Mouse (Mus musculus) lung, adult 2 months (tissue): ENCODE measurements around the gene Rhof. TPM values are rescaled to one million over a fixed set of nuclear protein-coding genes. Genes with fewer than 3 reads are reported as not detected.

Experiments used
- DNase-seq: peaks from one replicate; pipeline ENCODE4 v3.0.0; 2022
- H3K4me1 ChIP-seq: fragments of 200-500 bp; 2 replicates; pipeline ENCODE4 v1.6.1; 2011; ENCODE audit warnings: low read length; ENCODE audit not compliant: control insufficient read depth, insufficient read depth
- H3K4me3 ChIP-seq: fragments of 200-500 bp; replicated peaks from 2 replicates; pipeline ENCODE3; 2011; ENCODE audit warnings: low read depth, mild to moderate bottlenecking, control low read depth, low read length; ENCODE audit errors: extremely low read depth
- CTCF ChIP-seq: fragments of 200-500 bp; IDR thresholded peaks from 2 replicates; pipeline ENCODE4 v1.5.1; 2011; ENCODE audit warnings: mild to moderate bottlenecking, low read length, control low read depth; ENCODE audit not compliant: insufficient read depth
- POLR2A ChIP-seq: fragments of 200-500 bp; IDR thresholded peaks from 2 replicates; pipeline ENCODE4 v1.6.1; 2011; ENCODE audit warnings: low read depth, mild to moderate bottlenecking, control low read depth, low read length, borderline replicate concordance; ENCODE audit errors: extremely low read depth
- WGBS: fragments of 180-500 bp; shearing (Covaris S2); methylation state at CpG from one replicate; pipeline ENCODE4 v1.1.7; 2018; 5-methylcytosine and 5-hydroxymethylcytosine counted together
- polyA plus RNA-seq: library from polyadenylated mRNA; depleted of rRNA; stranded (reverse); fragments of >200 nt; gene quantifications from 2 replicates; pipeline ENCODE4 v1.2.3, GENCODE M21; 2012

The Rhof gene
- polyA plus RNA-seq, 1 experiment: 10.8 TPM

- Histone ChIP-seq H3K4me3 (no peak overlapping the region), H3K4me1 (no peaks in the 10 kb centered on the region)
- DNase-seq: no peak
- TF ChIP-seq CTCF: no peak
- no peak for TF ChIP-seq POLR2A
- WGBS: 65% methylated on average over 25 of the region's 25 CpGs
Observed at GRCm38 (mm10) chr5:123094238-123094991, 38.1 kb downstream of the Rhof start.

DNA sequence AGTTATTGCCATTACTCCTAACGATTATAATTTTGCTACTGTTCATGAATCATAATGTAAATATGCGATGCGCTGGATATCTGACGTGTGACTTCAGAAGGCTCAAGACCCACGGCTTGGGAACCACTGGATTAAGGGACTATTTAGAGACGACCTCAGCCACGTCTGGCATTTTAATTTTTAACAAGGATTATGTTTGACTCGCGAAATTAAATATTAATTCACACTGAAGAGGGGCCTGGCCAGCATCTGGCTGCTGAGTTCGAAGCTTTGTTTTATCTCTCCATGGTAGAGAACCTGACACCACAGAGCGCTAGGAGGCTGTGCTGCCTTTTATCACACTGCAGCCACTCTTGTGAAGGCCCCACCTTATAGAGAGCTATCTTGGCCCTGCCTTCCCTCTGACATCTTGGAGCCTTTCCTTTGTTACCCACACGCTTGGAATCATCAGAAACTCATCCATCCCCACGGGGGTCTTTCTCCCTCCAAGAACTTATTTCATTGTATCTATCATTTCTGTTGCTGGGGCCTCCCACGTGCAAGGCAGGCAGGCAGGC lies 39.3 kb downstream of the Rhof start:
- TF ChIP-seq CTCF: no peak

DNA sequence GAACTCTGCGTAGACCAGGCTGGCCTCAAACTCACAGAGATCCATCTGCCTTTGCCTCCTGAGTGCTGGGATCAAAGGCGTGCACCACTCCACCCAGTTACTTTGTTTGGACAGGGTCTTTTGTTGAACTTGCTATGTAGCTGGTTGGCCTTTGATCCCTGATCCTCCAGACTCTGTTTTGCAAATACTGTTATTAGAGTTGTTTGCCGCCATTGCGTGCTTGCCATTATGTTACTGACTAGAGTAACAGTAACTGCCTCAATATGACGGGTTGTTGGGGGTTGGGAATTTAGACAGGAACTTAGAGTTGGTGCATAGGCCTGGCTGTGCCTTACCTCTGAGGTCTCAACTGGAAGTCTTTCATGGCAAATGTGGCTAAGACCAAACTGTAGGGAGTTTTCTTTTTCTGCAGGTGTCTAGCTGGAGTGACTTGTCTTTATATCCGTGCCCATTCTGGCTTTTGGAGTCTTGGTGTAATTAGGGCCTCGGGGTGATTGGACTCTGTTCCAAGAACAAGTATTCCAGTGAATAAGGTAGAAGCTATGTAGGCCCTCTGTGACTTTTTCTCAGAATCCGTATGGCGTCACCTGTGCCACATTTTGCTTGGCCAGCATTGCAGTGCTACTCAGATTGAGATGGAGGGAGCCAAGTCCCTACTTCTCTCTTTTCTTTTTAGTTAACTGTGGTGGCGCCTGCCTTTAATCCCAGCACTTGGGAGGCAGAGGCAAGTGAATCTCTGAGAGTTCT lies 41.8 kb downstream of the Rhof start:
- Histone ChIP-seq H3K4me1 (no peaks in the 10 kb centered on the region), H3K4me3 (no peak overlapping the region)
- DNase-seq: no peak
- TF ChIP-seq CTCF (no peak), POLR2A (no peak)
- 85% methylated on average over 10 of the region's 10 CpGs for WGBS

More for the DNA sequence above, 39.3 kb downstream of the Rhof start:
- Histone ChIP-seq H3K4me1 (no peaks in the 10 kb centered on the region), H3K4me3 (no peak overlapping the region)
- 83% methylated on average over 14 of the region's 14 CpGs for WGBS
- DNase-seq: no peak

- DNase-seq: no peak
- WGBS: 91% methylated on average over 4 of the region's 4 CpGs
- H3K4me3 ChIP-seq: no peak overlapping the region
- TF ChIP-seq POLR2A (no peak), CTCF (no peak)
- no peaks in the 10 kb centered on the region for H3K4me1 ChIP-seq
Observed at GRCm38 (mm10) chr5:123088784-123089183, 43.7 kb downstream of the Rhof start.

DNA sequence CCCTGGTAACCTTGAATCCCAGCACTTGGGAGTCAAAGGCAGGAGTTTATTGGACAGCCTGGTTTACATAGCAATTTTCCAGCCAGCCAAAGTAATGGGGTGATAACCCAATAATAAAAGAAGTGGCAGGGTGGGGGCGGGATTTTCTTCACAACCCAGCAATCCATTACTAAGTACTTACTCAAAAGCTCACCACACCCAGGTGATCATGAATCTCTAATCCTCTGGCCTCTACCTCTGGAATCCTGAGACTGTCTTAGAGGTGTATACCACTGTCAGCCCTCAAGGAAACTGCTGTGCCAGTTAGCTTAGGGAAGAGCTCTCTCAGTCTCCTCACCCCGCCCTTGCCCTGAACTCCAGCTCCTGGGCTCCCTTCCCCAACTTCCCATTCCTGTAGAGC lies 46.0 kb downstream of the Rhof start:
- Histone ChIP-seq H3K4me1 (no peaks in the 10 kb centered on the region), H3K4me3 (no peak overlapping the region)
- WGBS: 87% methylated on average over 2 of the region's 2 CpGs
- no peak for DNase-seq
- TF ChIP-seq POLR2A: no peak
- TF ChIP-seq CTCF: no peak

- no peak for DNase-seq
- no peak for TF ChIP-seq POLR2A
- no peak for TF ChIP-seq CTCF
- H3K4me1 ChIP-seq: no peaks in the 10 kb centered on the region
- no peak overlapping the region for H3K4me3 ChIP-seq
- WGBS: 58% methylated on average over 13 of the region's 13 CpGs
Observed at GRCm38 (mm10) chr5:123083340-123084050, 49.0 kb downstream of the Rhof start.

GRCm38 (mm10) chr5:123080510-123080909 lies 52.0 kb downstream of the Rhof start:
- Histone ChIP-seq H3K4me3 (no peak overlapping the region), H3K4me1 (peaks cover 9% of the 10 kb centered on the region)
- no peak for DNase-seq
- 96% methylated on average over 13 of the region's 13 CpGs for WGBS
- TF ChIP-seq POLR2A: no peak
- no peak for TF ChIP-seq CTCF

DNA sequence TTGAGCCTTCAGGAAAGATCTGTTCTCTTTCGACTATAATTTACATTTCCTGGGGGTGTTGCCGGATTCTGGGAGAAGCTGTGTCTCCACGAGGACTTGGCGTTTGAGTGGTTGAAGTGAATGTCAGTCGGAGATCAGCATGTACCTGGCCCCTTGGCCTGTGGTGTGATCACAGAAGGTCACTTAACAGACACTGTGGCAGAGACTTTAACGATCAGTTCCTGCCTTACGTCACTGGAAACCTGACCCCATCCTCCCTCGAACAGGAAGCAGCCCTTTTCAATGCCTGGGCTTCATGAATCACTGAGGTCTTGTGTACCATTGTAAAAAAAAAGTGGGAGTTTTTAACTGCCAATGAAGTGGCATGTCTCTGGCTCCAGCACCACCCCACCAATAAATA lies 52.5 kb downstream of the Rhof start:
- no peak for TF ChIP-seq CTCF
- TF ChIP-seq POLR2A: no peak
- no peak for DNase-seq
- WGBS: 38% methylated on average over 8 of the region's 8 CpGs
- no peak overlapping the region for H3K4me3 ChIP-seq
- H3K4me1 ChIP-seq: peaks cover 9% of the 10 kb centered on the region

DNA sequence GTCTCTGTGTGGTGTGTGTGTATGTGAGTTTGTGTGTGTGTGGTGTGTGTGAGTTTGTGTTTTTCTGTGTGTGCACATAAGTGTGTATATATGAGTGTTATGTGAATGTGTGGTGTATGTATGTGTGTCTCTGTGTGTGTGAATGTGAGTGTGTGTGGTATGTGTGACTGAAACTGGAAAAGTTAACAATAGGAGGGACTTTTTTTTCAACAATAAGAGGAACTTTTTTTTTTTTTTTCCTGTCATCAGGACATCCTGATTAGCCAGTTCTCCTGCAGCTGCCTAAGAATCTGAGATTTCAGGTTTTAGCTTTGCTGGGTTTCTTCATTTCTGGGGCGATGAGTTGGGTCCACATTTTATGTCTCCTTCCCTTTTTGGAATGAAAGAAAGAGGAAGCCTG lies 52.9 kb downstream of the Rhof start:
- H3K4me3 ChIP-seq: no peak overlapping the region
- WGBS: 55% methylated on average over 1 of the region's 1 CpGs
- peaks cover 9% of the 10 kb centered on the region for H3K4me1 ChIP-seq
- no peak for TF ChIP-seq CTCF
- no peak for TF ChIP-seq POLR2A
- DNase-seq: no peak
